Mouse (Mus musculus): ENCODE measurements around the gene Gm4969.

Gm4969 gene

GRCm38 (mm10) chr7:19093537-19094385 is 24.4 kb downstream of the Gm4969 start:
- DNase-seq (ENCODE audit: low read depth, low spot score) = peak; percentile 97

DNA sequence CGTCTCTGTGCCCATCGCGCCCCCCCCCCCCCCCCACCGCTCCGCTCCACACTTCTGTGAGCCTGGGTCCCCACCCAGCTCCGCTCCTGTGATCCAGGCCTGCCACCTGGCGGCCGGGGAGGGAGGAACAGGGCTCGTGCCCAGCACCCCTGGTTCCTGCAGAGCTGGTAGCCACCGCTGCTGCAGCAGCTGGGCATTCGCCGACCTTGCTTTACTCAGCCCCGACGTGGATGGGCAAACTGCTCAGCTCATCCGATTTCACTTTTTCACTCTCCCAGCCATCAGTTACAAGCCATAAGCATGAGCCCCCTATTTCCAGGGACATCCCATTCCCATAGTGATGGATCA is 25.0 kb downstream of the Gm4969 start:
- peak; percentile 90 for DNase-seq (ENCODE audit: low read depth, low spot score)

DNA sequence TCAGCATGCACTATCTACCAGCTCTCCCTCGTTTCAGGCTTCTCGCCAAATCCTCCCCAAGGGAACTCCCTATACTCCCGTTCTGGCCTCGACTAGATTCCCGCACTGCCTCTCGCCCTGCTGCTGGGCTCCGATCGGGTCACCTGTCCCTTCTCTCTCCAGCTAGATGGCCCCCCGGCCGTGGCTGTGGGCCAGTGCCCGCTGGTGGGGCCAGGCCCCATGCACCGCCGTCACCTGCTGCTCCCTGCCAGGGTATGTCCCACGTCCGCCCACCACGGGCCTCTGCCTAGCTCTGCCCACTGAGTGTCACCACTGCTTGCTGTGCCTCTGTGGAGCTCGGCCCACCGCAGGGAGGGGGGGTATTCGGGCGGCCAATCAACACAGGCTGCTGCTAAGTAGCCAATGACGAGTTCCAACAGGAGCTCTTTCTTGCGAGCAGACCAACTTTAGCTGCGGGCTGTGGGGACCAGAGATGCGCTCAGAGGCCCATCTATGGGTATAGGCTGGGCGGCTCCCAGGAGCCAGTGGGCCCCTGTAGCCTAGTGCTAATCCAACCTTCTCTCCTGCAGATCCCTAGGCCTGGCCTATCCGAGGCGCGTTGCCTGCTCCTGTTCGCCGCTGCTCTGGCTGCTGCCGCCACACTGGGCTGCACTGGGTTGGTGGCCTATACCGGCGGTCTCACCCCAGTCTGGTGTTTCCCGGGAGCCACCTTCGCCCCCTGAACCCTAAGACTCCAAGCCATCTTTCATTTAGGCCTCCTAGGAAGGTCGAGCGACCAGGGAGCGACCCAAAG is 25.6 kb downstream of the Gm4969 start:
- DNase-seq (ENCODE audit: low read depth, low spot score) = no peak

DNA sequence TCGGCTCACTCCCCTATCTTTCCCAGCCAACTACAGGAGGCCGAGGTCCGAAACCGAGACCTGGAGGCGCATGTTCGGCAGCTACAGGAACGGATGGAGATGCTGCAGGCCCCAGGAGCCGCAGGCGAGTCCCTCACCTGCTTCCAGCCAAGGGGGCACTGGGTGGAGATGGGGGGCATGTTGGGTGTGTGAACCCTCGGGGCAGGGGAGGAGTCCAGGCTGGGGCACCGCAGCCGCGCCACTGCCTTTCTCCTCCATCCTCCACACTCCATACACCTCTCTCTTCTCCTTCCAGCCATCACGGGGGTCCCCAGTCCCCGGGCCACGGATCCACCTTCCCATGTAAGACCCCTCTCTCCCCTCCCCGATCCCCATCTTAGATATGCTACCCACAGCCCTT is 26.3 kb downstream of the Gm4969 start:
- DNase-seq (ENCODE audit: low read depth, low spot score) = no peak

- peak; percentile 79 for DNase-seq (ENCODE audit: low read depth, low spot score)
Measured at GRCm38 (mm10) chr7:19088813-19089212, 29.4 kb downstream of the Gm4969 start.

DNA sequence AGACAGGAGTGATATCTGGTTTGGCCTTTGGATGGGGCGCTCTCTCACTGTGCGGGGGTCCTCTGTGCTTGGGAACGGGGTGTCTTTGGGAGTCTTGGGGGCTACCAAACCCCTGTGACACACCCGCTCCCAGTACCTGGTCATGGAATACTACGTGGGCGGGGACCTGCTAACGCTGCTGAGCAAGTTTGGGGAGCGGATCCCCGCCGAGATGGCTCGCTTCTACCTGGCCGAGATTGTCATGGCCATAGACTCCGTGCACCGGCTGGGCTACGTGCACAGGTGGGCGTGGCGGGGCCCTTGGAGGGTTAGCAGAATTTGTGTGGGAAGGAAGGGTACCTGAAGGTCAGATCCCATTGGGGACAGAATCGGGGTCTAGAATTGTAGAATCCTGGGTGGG is 31.4 kb downstream of the Gm4969 start:
- DNase-seq (ENCODE audit: low read depth, low spot score) = no peak

DNA sequence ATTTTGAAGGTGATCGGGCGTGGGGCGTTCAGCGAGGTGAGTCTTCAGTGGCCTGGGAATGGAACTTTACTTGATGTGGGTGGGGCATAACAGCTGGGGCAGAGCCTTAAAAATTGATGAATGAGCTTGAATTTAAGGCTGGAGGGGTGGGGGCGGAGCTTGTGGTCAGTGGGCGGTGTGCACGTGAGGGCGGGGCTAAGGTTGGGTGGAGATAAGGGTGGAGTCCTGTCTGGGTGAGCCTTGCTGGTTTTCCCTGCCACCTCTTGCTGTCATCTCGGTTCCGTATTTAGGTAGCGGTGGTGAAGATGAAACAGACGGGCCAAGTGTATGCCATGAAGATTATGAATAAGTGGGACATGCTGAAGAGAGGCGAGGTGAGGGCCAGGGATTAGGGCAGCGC is 32.1 kb downstream of the Gm4969 start:
- peak; percentile 93 for DNase-seq (ENCODE audit: low read depth, low spot score)

DNA sequence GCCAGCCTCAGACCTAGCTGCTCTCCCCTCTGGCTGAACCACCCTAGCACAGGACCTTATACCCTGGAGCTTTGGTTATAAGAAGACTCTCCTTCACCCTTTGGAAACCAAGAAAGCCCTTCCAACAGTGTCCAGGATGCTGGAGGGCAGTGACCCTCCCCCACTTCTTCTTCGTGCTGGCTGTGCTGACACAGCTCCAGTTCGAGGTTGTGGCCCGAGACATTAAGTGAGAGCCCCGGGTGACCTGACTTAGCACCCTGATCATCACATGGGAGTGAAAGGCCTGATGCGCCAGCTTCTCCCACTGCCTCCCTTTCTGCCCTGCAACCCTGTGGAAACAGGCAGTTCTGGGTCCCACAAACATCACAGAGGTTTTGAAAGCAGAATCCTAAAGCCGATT is 32.7 kb downstream of the Gm4969 start:
- no peak for DNase-seq (ENCODE audit: low read depth, low spot score)

GRCm38 (mm10) chr7:19084921-19085473 is 33.2 kb downstream of the Gm4969 start:
- no peak for DNase-seq (ENCODE audit: low read depth, low spot score)

DNA sequence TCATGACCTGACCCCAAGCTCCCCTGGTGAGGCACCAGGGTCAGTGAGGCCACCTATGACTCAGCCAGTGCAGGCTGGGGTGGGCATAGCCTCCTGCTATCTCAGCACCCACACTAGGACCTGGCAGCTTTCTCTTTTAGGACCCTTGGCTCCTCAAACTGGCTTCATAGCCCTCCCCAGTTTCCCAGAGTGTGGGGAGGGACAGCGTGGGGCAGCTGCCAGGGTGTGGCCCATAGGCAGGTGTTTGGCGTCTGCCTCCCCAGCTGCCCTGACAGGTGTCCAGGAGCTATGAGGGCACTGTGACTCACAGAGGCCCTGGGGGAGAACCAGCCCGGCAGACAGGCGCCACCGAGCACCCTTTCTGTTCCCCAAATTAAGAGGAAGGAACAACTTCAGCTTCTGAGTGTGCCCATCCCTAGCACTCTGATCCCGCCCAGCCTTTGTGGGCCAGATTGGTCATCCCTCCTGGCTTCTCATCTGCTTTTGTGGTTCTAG is 33.8 kb downstream of the Gm4969 start:
- DNase-seq (ENCODE audit: low read depth, low spot score) = peak; percentile 93

- DNase-seq (ENCODE audit: low read depth, low spot score) = no peak
Measured at GRCm38 (mm10) chr7:19083701-19084100, 34.5 kb downstream of the Gm4969 start, which contains the start of gene Dmpk. TSS of gene Dmpk (plus strand) at chr7:19083849.

DNA sequence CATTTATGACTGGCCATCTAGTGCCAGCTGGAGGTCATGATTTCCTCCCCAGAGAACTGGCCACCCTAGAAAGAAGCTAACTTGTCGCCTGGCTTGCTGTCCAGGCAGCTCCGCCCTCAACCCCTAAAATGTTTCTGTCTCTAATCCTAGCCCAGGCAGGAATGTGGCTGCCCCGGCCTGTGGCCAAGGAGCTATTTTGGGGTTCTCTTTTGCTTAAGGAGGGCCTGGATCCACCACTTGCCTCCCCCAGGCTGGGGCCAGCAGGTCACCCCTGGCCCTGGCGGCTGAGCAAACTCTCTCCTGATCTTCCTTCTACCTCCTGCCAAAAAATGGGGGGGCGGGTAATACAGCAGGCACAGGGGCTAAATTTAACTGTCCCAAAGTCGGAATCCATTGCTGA is 35.1 kb downstream of the Gm4969 start:
- DNase-seq (ENCODE audit: low read depth, low spot score) = no peak

DNA sequence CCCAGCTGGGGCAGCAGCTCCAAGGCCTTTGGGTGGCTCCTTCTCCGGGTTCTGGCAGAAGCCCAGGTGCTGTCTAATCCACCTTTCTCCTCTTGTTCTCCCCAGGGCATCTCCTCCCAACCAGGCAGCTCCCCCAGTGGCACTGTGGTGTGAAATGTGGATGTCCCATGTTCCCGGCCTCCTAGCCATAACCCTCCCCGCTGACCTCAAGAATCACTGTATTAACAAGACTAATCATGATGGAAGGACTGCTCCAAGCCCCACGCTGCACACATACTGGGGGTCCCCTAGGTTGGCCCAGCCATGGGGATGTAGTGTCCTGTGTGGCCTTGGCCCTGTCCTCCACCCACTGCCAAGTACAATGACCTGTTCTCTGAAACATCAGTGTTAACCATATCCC is 36.0 kb downstream of the Gm4969 start:
- no peak for DNase-seq (ENCODE audit: low read depth, low spot score)

DNA sequence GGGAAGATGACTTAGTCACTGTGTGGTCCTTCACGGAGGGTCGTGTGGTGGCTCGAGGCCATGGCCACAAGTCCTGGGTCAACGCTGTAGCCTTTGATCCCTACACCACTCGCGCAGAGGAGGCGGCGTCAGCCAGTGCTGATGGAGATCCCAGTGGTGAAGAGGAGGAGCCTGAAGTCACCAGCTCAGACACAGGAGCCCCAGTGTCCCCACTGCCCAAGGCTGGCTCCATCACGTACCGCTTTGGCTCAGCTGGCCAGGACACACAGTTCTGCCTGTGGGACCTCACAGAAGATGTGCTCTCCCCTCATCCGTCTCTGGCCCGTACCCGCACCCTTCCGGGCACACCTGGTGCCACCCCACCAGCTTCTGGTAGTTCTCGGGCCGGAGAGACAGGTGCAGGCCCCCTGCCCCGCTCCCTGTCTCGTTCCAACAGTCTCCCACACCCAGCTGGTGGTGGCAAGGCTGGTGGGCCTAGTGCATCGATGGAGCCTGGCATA is 37.7 kb downstream of the Gm4969 start:
- no peak for DNase-seq (ENCODE audit: low read depth, low spot score)

DNA sequence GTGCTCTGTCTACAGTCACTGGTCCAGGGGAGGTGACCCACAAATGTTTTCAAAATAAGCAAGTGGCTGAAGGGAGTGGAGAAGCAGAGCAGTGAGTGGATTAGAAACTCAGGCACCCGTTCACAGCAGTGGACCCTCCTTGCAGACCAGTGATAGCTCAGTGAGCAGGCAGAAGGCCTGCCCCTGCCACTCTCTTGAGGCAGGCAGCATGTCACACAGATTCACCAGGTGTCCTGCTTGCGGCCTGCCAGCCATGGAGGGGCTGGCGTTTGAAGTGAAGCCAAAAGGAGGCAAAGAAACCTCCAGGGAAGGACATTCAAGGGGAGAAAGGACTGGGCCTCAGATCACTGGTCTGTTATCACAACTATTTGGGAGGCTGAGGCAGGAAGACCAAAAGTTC is 39.4 kb downstream of the Gm4969 start:
- no peak for DNase-seq (ENCODE audit: low read depth, low spot score)

DNA sequence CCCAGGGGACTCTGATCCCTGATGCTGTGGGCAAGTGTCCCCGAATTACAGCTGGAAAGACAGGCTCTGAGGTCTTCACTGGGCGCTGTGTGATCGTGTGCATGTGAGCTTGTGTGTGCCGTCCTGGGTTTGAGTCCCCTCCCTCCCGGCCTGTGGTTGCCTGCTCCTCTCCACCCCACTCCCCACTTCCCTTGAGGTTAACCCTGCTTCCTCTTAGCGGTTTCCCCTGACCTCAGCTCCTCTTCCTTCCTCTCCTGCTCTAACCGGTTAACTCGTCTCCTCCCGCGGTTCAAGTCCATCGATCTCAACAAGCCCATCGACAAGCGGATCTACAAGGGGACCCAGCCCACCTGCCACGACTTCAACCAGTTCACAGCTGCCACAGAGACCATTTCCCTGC is 40.4 kb downstream of the Gm4969 start:
- DNase-seq (ENCODE audit: low read depth, low spot score) = peak; percentile 91

GRCm38 (mm10) chr7:19076586-19076991 is 41.6 kb downstream of the Gm4969 start:
- peak; percentile 46 for DNase-seq (ENCODE audit: low read depth, low spot score)

DNA sequence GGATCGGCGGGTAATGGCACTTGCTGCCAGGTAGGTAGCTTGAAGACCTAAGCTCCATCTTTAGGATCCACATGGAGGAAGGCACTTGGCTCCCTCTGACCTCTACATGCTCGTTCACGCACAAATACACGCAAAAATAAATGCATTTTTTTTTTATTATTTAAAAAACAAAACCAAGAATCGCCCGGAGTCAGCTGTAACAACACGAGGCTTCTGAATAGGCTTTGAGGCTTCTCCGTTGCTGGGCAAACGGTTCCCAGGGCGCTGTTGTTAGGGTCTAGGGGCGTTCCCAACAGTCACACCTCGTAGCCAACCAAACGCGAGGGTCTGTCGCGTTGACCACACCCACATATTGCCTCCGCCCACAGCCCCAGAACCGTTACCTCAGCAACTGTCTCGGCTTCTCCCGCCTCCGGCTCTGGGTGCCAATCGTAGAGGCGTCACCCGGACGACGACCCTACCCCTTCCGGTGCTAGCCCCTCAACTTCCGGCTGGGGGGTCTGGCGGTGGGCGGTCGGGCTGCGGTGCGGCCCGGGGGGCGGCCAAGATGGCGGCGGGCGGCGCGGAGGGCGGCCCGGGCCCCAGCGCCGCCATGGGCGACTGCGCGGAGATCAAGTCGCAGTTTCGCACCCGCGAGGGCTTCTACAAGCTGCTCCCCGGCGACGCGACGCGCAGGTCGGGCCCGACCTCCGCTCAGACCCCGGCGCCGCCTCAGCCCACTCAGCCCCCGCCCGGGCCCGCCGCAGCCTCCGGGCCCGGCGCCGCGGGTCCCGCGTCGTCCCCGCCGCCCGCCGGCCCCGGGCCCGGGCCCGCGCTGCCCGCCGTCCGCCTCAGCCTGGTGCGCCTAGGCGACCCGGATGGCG is 42.2 kb downstream of the Gm4969 start, which contains the start of gene Dmwd:
Gene Dmwd, plus strand, starts transcription at position 505 of the 863 bp plus-strand sequence.
- DNase-seq (ENCODE audit: low read depth, low spot score) = peak; percentile 98

GRCm38 (mm10) chr7:19075231-19075630 is 42.9 kb downstream of the Gm4969 start:
- no peak for DNase-seq (ENCODE audit: low read depth, low spot score)

- DNase-seq (ENCODE audit: low read depth, low spot score) = no peak
Measured at GRCm38 (mm10) chr7:19074494-19074893, 43.7 kb downstream of the Gm4969 start.

DNA sequence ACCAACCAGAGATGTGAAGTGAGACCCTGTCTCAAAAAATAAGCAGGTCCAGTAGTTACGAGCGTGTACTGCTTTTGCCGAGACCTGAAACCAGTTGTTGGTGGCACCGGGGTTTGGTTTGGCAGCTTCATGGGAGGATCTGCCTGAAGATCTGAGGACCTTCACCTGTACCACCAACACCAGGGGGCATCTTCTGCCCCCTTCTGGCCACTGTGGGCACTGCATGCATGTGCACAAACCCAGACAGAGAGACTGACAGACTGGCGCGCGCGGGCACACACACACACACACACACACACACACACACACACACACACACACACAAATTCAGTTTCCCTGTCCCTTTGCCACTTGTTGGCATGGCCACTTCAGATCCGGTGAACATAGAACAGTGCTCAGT is 44.7 kb downstream of the Gm4969 start:
- DNase-seq (ENCODE audit: low read depth, low spot score) = peak; percentile 81
